Mouse (Mus musculus) liver, embryonic 16.5 days (tissue): Measurements from ENCODE around the gene Nadk. TPM values are rescaled to one million over a fixed set of nuclear protein-coding genes. Genes with fewer than 3 reads are reported as not detected.

ENCODE experiments used
- polyA plus RNA-seq: library from polyadenylated mRNA; unstranded; fragments of >200 nt; fragmentation: Nextera tagmentation; extraction: Ambion mirVana; gene quantifications from 2 replicates; pipeline ENCODE4 v1.2.1, GENCODE M21; 2015

The Nadk gene
- polyA plus RNA-seq, 1 experiment from 2014 or later: 42.9 TPM

Other genes with a start within 250 kb of the Nadk start
- 2.5 and 2.7 TPM in 2 replicates for gene Prkcz, start 201.0 kb upstream of the Nadk start, polyA plus RNA-seq
- 0.09 TPM in 1 of 2 replicates, not detected in the other for gene Gabrd, start 164.3 kb upstream of the Nadk start, polyA plus RNA-seq
- gene Cfap74, start 153.2 kb upstream of the Nadk start, polyA plus RNA-seq: 0.11 and 0.12 TPM in 2 replicates
- 0.33 and 0.64 TPM in 2 replicates for gene Tmem52, start 93.3 kb upstream of the Nadk start, polyA plus RNA-seq
- gene Gnb1, start 71.0 kb upstream of the Nadk start, polyA plus RNA-seq: 77.3 and 85.9 TPM in 2 replicates
- 5.6 and 6.4 TPM in 2 replicates for gene Slc35e2, start 39.0 kb downstream of the Nadk start, polyA plus RNA-seq
- 19.4 and 20.3 TPM in 2 replicates for gene Cdk11b, start 62.5 kb downstream of the Nadk start, polyA plus RNA-seq
- not detected in 2 replicates for gene Gm10563, start 83.0 kb downstream of the Nadk start, polyA plus RNA-seq
- 4.1 and 4.9 TPM in 2 replicates for gene Mmp23, start 91.0 kb downstream of the Nadk start, polyA plus RNA-seq
- 4.4 and 6.3 TPM in 2 replicates for gene Mib2, start 106.8 kb downstream of the Nadk start, polyA plus RNA-seq
- 0.04 and 0.08 TPM in 2 replicates for gene Fndc10, start 132.0 kb downstream of the Nadk start, polyA plus RNA-seq
- gene Ssu72, start 142.4 kb downstream of the Nadk start, polyA plus RNA-seq: 44.5 and 48.3 TPM in 2 replicates
- gene Tmem240, start 172.4 kb downstream of the Nadk start, polyA plus RNA-seq: 0.13 TPM in 1 of 2 replicates, not detected in the other
- gene Atad3a, start 198.7 kb downstream of the Nadk start, polyA plus RNA-seq: 43.7 and 49.5 TPM in 2 replicates
- 0.28 and 0.34 TPM in 2 replicates for gene Vwa1, start 212.3 kb downstream of the Nadk start, polyA plus RNA-seq
- gene Tmem88b, start 223.5 kb downstream of the Nadk start, polyA plus RNA-seq: 0.12 and 0.19 TPM in 2 replicates
- 0.08 TPM in 1 of 2 replicates, not detected in the other for gene Ankrd65, start 228.1 kb downstream of the Nadk start, polyA plus RNA-seq
- gene Mrpl20, start 240.5 kb downstream of the Nadk start, polyA plus RNA-seq: 115 and 133 TPM in 2 replicates